Mouse (Mus musculus) lung, embryonic 16.5 days (tissue): Measurements from ENCODE around the gene Plin4. TPM values are rescaled to one million over a fixed set of nuclear protein-coding genes. Genes with fewer than 3 reads are reported as not detected.

Source experiments
- ATAC-seq: fragments of 200-750 bp; cut with Nextera tagmentation; 2 replicates; pipeline ENCODE4 v1.8.0; 2017; ENCODE audit warnings: low read depth, mild to moderate bottlenecking, moderate library complexity
- H3K27ac ChIP-seq: fragments of 300-500 bp; sonication (generic); 2 replicates; pipeline ENCODE4 v1.5.1; 2014; ENCODE audit warnings: mild to moderate bottlenecking, control low read depth, low read length
- H3K27me3 ChIP-seq: fragments of 300-500 bp; sonication (generic); 2 replicates; pipeline ENCODE4 v1.6.1; 2014; ENCODE audit warnings: low read depth, low read length, mixed read lengths; ENCODE audit not compliant: control insufficient read depth, insufficient read depth
- H3K36me3 ChIP-seq: fragments of 300-500 bp; sonication (generic); 2 replicates; pipeline ENCODE4 v1.6.1; 2014; ENCODE audit warnings: low read length; ENCODE audit not compliant: control insufficient read depth, insufficient read depth
- H3K4me1 ChIP-seq: fragments of 300-500 bp; sonication (generic); replicated peaks from 2 replicates; pipeline ENCODE4 v1.6.1; 2014; ENCODE audit warnings: low read length, mixed read lengths; ENCODE audit not compliant: control insufficient read depth, insufficient read depth
- H3K4me2 ChIP-seq: fragments of 300-500 bp; sonication (generic); 2 replicates; pipeline ENCODE4 v1.6.1; 2014; ENCODE audit warnings: low read depth, low read length, control low read depth
- H3K4me3 ChIP-seq: fragments of 300-500 bp; sonication (generic); 2 replicates; pipeline ENCODE4 v1.5.1; 2014; ENCODE audit warnings: mild to moderate bottlenecking, low read length, control low read depth
- H3K9ac ChIP-seq: fragments of 300-500 bp; sonication (generic); 2 replicates; pipeline ENCODE4 v1.6.1; 2014; ENCODE audit warnings: low read length, control low read depth
- H3K9me3 ChIP-seq: fragments of 300-500 bp; sonication (generic); 2 replicates; pipeline ENCODE4 v1.6.1; 2016; ENCODE audit warnings: low read length; ENCODE audit not compliant: control insufficient read depth
- WGBS: fragments of 180-500 bp; shearing (Covaris S2); extraction: QIAGEN DNeasy Blood & Tissue Kit; methylation state at CpG from one replicate; pipeline ENCODE4 v1.1.7; 2014; 5-methylcytosine and 5-hydroxymethylcytosine counted together
- polyA plus RNA-seq: library from polyadenylated mRNA; unstranded; fragments of >200 nt; fragmentation: Nextera tagmentation; extraction: Ambion mirVana; gene quantifications from 2 replicates; pipeline ENCODE4 v1.2.1, GENCODE M21; 2015

The Plin4 gene
- polyA plus RNA-seq, 1 experiment from 2014 or later = 0.15 TPM

DNA sequence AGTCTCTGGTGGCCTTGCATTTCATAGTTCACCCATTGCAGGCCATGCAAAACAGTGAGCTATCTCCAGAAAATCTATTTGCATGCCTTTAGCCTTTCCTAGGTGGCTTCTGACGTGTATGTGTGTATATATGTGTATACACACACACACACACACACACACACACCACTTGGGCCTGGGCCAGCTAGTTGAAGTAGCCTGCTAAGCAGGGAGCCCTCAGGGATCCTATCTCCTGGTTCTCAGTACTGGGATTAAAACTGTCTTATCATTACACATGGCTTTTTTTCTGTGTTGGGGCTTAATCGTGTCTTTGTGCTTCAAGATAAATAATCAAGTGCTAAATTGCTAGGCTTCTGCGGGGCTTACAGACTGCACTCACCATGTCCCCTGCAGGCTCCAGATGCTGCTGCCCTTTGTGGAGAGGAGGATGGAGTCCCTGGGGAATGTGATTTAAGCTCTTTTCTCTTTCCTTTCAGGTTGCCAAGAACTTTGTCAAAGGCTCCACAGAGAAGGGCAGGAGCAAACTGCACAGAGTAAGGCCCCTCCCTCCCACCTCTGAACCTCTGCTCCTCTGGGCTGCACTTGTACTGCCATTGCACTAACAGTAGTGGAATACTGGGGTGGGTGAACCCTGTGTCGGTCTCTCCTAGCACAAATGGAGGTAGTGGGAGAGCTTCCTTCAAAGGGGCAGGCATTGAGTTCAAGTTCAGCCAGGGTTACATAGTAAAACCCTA lies 53.5 kb downstream of the Plin4 start:
- Histone ChIP-seq H3K27ac (no peak overlapping the region), H3K27me3 (no peaks in the 10 kb centered on the region), H3K36me3 (peaks cover 49% of the 10 kb centered on the region), H3K9me3 (no peaks in the 10 kb centered on the region), H3K4me3 (no peak overlapping the region), H3K9ac (no peak overlapping the region), H3K4me2 (no peak overlapping the region), H3K4me1 (no peaks in the 10 kb centered on the region)
- ATAC-seq = no peak
- WGBS = 62% methylated on average over 4 of the region's 4 CpGs

DNA sequence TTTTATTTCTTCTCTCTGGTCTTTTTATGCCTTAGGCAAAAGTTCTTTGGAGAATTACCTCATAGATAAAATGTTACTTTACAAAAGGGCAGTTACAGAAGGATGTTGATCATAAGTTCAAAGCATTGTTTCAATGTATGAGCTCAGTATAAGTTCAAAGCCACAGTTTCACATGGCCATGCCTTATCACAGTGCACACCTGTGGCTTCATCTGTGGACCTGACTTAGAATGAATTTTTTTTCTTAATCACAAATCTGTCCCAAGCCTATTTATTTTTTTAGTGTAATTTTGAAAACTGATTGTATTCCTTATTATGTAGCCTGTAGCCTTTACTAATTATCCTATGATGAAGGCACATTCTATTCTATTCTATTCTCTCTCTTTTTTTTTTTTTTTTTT lies 54.7 kb downstream of the Plin4 start:
- H3K4me1 ChIP-seq = no peaks in the 10 kb centered on the region
- no peaks in the 10 kb centered on the region for H3K9me3 ChIP-seq
- H3K4me2 ChIP-seq = no peak overlapping the region
- ATAC-seq = no peak
- no peaks in the 10 kb centered on the region for H3K27me3 ChIP-seq
- H3K36me3 ChIP-seq = peaks cover 41% of the 10 kb centered on the region
- no peak overlapping the region for H3K27ac ChIP-seq
- H3K9ac ChIP-seq = no peak overlapping the region
- H3K4me3 ChIP-seq = no peak overlapping the region

DNA sequence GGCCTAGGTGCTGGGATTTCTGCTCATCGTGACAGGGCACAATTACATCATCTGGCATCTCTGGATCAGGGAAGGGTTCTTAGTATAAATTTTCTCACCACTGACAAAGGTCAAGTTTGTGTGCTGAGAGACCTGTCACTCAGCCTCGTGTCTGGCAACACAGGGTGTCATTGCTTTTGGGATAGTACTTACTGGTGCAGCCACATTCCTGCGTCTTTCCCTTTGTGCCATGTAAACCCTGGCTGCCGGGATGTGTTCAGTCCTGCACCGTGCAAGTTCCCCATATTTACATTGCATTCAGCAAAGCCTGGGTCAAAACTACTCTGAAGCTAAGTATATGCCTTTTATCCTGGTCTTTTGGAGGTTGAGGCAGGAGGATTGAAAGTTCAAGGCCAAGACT lies 58.2 kb downstream of the Plin4 start:
- WGBS = 69% methylated on average over 5 of the region's 5 CpGs
- Histone ChIP-seq H3K27ac (no peak overlapping the region), H3K27me3 (no peaks in the 10 kb centered on the region), H3K9ac (no peak overlapping the region), H3K36me3 (peaks cover 41% of the 10 kb centered on the region), H3K4me2 (no peak overlapping the region), H3K4me1 (no peaks in the 10 kb centered on the region), H3K9me3 (no peaks in the 10 kb centered on the region), H3K4me3 (no peak overlapping the region)
- no peak for ATAC-seq

Other genes starting within 250 kb of the Plin4 start
- 9.1 and 10.7 TPM in 2 replicates for gene Zfp119a, start 230.9 kb downstream of the Plin4 start, polyA plus RNA-seq
- gene Zfp959, start 217.7 kb downstream of the Plin4 start, polyA plus RNA-seq = 15.4 and 17.3 TPM in 2 replicates
- 6.1 and 8.3 TPM in 2 replicates for gene Zfp119b, start 160.3 kb downstream of the Plin4 start, polyA plus RNA-seq
- gene Ebi3, start 157.2 kb downstream of the Plin4 start, polyA plus RNA-seq = 2.0 and 2.8 TPM in 2 replicates
- 25.5 and 27.3 TPM in 2 replicates for gene Yju2, start 150.7 kb downstream of the Plin4 start, polyA plus RNA-seq
- gene Shd, start 139.3 kb downstream of the Plin4 start, polyA plus RNA-seq = 6.8 and 7.3 TPM in 2 replicates
- 4.5 and 6.8 TPM in 2 replicates for gene Fsd1, start 123.3 kb downstream of the Plin4 start, polyA plus RNA-seq
- 25.4 and 27.9 TPM in 2 replicates for gene Stap2, start 104.2 kb downstream of the Plin4 start, polyA plus RNA-seq
- 80.1 and 86.2 TPM in 2 replicates for gene Mpnd, start 104.1 kb downstream of the Plin4 start, polyA plus RNA-seq
- gene Sh3gl1, start 73.2 kb downstream of the Plin4 start, polyA plus RNA-seq = 158 and 166 TPM in 2 replicates
- 23.8 and 24.0 TPM in 2 replicates for gene Chaf1a, start 69.4 kb downstream of the Plin4 start, polyA plus RNA-seq
- gene Ubxn6, start 34.8 kb downstream of the Plin4 start, polyA plus RNA-seq = 38.8 and 41.6 TPM in 2 replicates
- 95.2 and 96.7 TPM in 2 replicates for gene Hdgfl2, start 30.2 kb downstream of the Plin4 start, polyA plus RNA-seq
- gene Plin5, start 7.8 kb upstream of the Plin4 start, polyA plus RNA-seq = 1.3 and 2.1 TPM in 2 replicates
- 0.59 and 1.4 TPM in 2 replicates for gene Lrg1, start 12.2 kb upstream of the Plin4 start, polyA plus RNA-seq
- 1.2 and 1.7 TPM in 2 replicates for gene Sema6b, start 30.5 kb upstream of the Plin4 start, polyA plus RNA-seq
- gene Tnfaip8l1, start 52.7 kb upstream of the Plin4 start, polyA plus RNA-seq = 15.5 and 17.3 TPM in 2 replicates
- 93.0 and 110 TPM in 2 replicates for gene Mydgf, start 74.1 kb upstream of the Plin4 start, polyA plus RNA-seq
- 38.7 and 41.4 TPM in 2 replicates for gene Dpp9, start 109.1 kb upstream of the Plin4 start, polyA plus RNA-seq
- 11.0 and 12.1 TPM in 2 replicates for gene Fem1a, start 147.0 kb upstream of the Plin4 start, polyA plus RNA-seq
- 5.5 and 5.7 TPM in 2 replicates for gene Ticam1, start 167.0 kb upstream of the Plin4 start, polyA plus RNA-seq
- gene Plin3, start 183.1 kb upstream of the Plin4 start, polyA plus RNA-seq = 87.5 and 90.2 TPM in 2 replicates
- not detected in 2 replicates for gene Arrdc5, start 190.5 kb upstream of the Plin4 start, polyA plus RNA-seq
- 124 and 130 TPM in 2 replicates for gene Uhrf1, start 193.5 kb upstream of the Plin4 start, polyA plus RNA-seq
- gene Kdm4b, start 216.3 kb upstream of the Plin4 start, polyA plus RNA-seq = 26.6 and 28.4 TPM in 2 replicates